Mouse (Mus musculus): ENCODE measurements around the gene Zfpm1. TPM values are rescaled to one million over a fixed set of nuclear protein-coding genes. Genes with fewer than 3 reads are reported as not detected.

Gene Zfpm1
- polyA plus RNA-seq, 1 experiment from 2014 or later, result 7.7 TPM

DNA sequence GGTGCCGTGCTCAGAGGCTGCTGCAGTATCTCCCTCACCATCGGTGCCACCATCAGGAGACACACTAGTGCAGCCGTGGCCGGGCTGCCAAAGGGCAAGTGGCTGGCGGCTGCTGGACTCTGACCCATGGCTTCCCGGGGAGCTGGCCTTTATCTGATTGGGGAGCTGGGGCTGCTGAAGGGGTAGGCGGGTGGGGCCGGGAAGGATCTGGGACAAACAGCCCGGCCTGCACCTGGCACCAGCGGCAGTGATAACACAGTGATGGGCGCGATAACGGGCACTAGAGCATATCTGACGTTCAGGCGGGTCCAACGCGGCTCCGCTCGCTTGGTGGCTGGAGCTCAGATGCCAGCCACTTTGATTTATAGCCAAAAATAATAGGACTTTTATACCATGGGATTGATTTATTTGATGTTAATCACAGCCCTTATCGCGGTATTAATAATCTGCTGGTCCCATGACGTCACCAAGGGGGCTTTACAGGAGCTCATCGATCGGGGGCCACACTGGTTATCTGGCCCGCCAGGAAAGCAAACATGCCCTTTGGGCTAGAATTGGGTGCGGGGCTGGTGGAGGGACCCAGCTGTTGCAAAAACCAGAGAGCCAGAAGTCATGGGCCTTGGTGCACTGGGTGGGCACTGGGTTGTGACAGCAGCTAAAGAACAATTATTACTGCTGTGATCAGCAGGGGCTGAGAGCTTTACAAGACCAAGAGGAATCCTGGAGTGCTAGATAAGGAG lies 24.9 kb downstream of the Zfpm1 start:
- Histone ChIP-seq H3K9me3 (ENCODE audit: control insufficient read depth) (no peaks in the 10 kb centered on the region), H3K4me3 (ENCODE audit: low read depth, low read length) (no peak overlapping the region), H3K4me1 (replicated peaks; ENCODE audit: control insufficient read depth, insufficient read depth, low read length) (peaks cover 14% of the 10 kb centered on the region; the same call in 1 of the 2 replicates), H3K9ac (ENCODE audit: low read depth, low read length) (0 out of 2 replicates have a peak overlapping the region, but pooled peaks have one; percentile 17), H3K27me3 (replicated peaks; ENCODE audit: control insufficient read depth, insufficient read depth, low read length) (no peaks in the 10 kb centered on the region), H3K36me3 (ENCODE audit: control insufficient read depth, insufficient read depth) (peaks cover 22% of the 10 kb centered on the region; the same call in 1 of the 2 replicates), H3K27ac (ENCODE audit: low read depth, low read length) (peak overlapping the region; percentile 84), H3K4me2 (replicated peaks; ENCODE audit: low read depth) (peak overlapping the region; percentile 37; the same call in 1 of the 2 replicates)
- TF ChIP-seq CTCF (IDR thresholded peaks at IDR 0.05; ENCODE audit: low read depth), result no peak
- WGBS, result 42% methylated on average over 26 of the region's 26 CpGs
- ATAC-seq, result peak; percentile 76

DNA sequence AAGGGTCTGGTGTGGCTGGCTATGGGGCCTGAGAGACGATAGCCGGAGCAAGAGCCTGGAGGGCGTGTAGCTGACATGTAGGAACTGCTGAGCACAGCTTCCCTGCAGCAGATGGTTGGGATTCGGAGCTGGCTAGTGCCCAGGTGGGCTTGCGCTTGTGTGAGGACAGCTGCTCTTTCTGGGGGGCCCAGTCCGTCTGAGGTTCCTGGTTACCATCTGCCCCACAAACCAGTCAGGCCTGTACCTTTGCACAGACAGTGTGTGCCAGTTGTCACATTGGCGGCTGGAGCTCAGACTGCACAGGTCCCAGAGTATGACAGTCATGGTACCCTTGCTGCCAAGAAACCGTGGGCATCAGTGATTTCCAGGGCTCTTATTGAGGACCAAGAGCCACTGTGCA lies 25.9 kb downstream of the Zfpm1 start:
- H3K4me1 ChIP-seq (replicated peaks; ENCODE audit: control insufficient read depth, insufficient read depth, low read length), result peaks cover 11% of the 10 kb centered on the region; the same call in 1 of the 2 replicates
- H3K36me3 ChIP-seq (ENCODE audit: control insufficient read depth, insufficient read depth), result peaks cover 22% of the 10 kb centered on the region; the same call in 1 of the 2 replicates
- H3K4me3 ChIP-seq (ENCODE audit: low read depth, low read length), result no peak overlapping the region
- H3K27ac ChIP-seq (ENCODE audit: low read depth, low read length), result no peak overlapping the region
- H3K27me3 ChIP-seq (replicated peaks; ENCODE audit: control insufficient read depth, insufficient read depth, low read length), result no peaks in the 10 kb centered on the region
- no peak overlapping the region for H3K9ac ChIP-seq (ENCODE audit: low read depth, low read length)
- TF ChIP-seq CTCF (IDR thresholded peaks at IDR 0.05; ENCODE audit: low read depth), result no peak
- no peaks in the 10 kb centered on the region for H3K9me3 ChIP-seq (ENCODE audit: control insufficient read depth)
- ATAC-seq, result no peak
- 64% methylated on average over 8 of the region's 8 CpGs for WGBS
- peak overlapping the region; percentile 9; the same call in 1 of the 2 replicates for H3K4me2 ChIP-seq (replicated peaks; ENCODE audit: low read depth)

DNA sequence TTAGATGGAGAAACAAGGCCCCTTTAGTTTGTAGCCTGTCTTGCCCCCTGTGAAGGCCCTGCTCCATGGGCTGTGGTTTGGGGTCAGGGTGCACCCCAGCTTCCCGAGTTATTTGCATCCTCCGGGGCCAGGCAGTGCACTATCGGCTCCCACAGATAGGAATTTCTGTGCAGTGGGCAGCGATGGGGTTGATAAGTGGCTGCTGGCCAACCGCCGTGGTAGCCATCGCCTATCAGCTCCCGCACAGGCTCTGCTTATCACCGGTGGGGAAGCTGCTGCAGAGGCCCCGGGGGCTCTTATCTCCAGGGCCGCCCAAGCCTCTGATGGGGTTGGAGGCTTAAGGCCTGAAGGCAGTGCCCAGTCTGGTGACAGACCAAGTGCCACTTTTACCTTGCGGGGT lies 27.3 kb downstream of the Zfpm1 start:
- no peak overlapping the region for H3K4me3 ChIP-seq (ENCODE audit: low read depth, low read length)
- no peak for ATAC-seq
- 46% methylated on average over 12 of the region's 12 CpGs for WGBS
- H3K9ac ChIP-seq (ENCODE audit: low read depth, low read length), result no peak overlapping the region
- no peak for TF ChIP-seq CTCF (IDR thresholded peaks at IDR 0.05; ENCODE audit: low read depth)
- no peak overlapping the region for H3K4me2 ChIP-seq (replicated peaks; ENCODE audit: low read depth)
- peaks cover 11% of the 10 kb centered on the region; the same call in 1 of the 2 replicates for H3K4me1 ChIP-seq (replicated peaks; ENCODE audit: control insufficient read depth, insufficient read depth, low read length)
- peaks cover 22% of the 10 kb centered on the region; the same call in 1 of the 2 replicates for H3K36me3 ChIP-seq (ENCODE audit: control insufficient read depth, insufficient read depth)
- H3K27ac ChIP-seq (ENCODE audit: low read depth, low read length), result no peak overlapping the region
- no peaks in the 10 kb centered on the region for H3K27me3 ChIP-seq (replicated peaks; ENCODE audit: control insufficient read depth, insufficient read depth, low read length)
- no peaks in the 10 kb centered on the region for H3K9me3 ChIP-seq (ENCODE audit: control insufficient read depth)

DNA sequence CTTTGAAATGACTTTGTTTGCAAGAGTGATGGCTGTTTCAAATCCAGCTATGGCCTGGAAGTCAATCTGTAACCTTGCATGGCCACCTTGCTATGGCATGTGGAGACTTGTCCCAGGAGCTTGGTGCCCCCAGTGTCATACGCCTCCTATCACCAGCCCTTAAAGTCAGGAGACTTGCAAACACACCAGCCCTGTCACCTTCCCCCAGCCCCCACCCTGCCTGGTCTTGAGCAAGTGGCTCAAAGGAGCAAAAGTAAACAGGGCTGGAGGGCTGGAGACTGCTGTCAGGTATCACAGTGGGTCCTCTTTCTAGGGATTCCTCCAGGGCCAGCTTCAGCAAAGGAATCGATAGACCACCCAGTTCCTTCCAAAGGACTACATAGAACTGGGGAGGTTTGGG lies 29.2 kb downstream of the Zfpm1 start:
- H3K27ac ChIP-seq (ENCODE audit: low read depth, low read length), result no peak overlapping the region
- no peak overlapping the region for H3K9ac ChIP-seq (ENCODE audit: low read depth, low read length)
- whole genome bisulfite sequencing, result 42% methylated on average over 2 of the region's 2 CpGs
- no peaks in the 10 kb centered on the region for H3K27me3 ChIP-seq (replicated peaks; ENCODE audit: control insufficient read depth, insufficient read depth, low read length)
- H3K4me3 ChIP-seq (ENCODE audit: low read depth, low read length), result no peak overlapping the region
- H3K9me3 ChIP-seq (ENCODE audit: control insufficient read depth), result no peaks in the 10 kb centered on the region
- H3K36me3 ChIP-seq (ENCODE audit: control insufficient read depth, insufficient read depth), result peaks cover 25% of the 10 kb centered on the region; the same call in 1 of the 2 replicates
- no peak overlapping the region for H3K4me2 ChIP-seq (replicated peaks; ENCODE audit: low read depth)
- H3K4me1 ChIP-seq (replicated peaks; ENCODE audit: control insufficient read depth, insufficient read depth, low read length), result peaks cover 11% of the 10 kb centered on the region
- no peak for TF ChIP-seq CTCF (IDR thresholded peaks at IDR 0.05; ENCODE audit: low read depth)
- ATAC-seq, result no peak

DNA sequence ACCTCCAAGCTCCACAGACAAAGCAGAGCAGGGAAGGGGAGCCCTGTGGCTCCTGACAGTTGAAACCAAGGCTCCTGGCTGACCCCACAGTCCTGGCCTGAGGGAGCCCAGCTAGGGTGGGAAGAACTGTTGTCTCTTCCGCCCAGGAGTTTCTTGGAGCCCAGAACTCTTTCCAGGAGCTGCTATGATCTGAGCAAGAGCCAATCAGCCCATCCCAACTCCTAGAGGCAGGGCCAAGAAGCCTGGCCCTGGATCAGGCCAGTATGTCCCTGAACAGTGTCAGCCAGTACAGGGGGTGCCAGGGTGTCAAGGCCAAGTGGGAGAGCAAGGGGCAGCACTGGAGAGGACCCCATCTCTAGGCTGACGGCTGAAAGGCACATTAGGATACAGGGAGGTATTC lies 30.6 kb downstream of the Zfpm1 start:
- Histone ChIP-seq H3K4me1 (replicated peaks; ENCODE audit: control insufficient read depth, insufficient read depth, low read length) (peaks cover 16% of the 10 kb centered on the region), H3K27ac (ENCODE audit: low read depth, low read length) (no peak overlapping the region), H3K9ac (ENCODE audit: low read depth, low read length) (no peak overlapping the region)

DNA sequence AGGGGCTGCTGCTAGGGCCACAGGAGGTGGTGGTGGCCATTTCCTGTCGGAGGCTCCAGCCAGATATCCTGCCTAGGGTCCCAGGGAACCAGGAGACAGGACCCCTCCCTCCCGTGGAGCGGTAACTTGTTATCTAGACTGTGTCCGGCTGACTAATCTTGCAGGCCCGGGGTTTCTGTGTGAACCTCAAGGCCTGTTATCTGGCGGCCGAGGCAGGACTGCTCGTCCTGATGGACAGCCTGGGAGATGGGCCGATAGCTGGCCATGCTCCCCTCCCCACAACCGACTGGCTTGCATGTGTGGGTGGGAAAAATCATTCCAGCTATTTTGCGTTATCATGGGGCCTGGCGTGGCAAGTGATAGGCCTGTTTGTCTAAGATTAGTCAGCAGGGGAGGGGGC lies 31.4 kb downstream of the Zfpm1 start:
- H3K36me3 ChIP-seq (ENCODE audit: control insufficient read depth, insufficient read depth), result peaks cover 11% of the 10 kb centered on the region; the same call in 1 of the 2 replicates
- H3K9me3 ChIP-seq (ENCODE audit: control insufficient read depth), result no peaks in the 10 kb centered on the region
- ATAC-seq, result no peak
- H3K27me3 ChIP-seq (replicated peaks; ENCODE audit: control insufficient read depth, insufficient read depth, low read length), result no peaks in the 10 kb centered on the region
- no peak overlapping the region for H3K4me3 ChIP-seq (ENCODE audit: low read depth, low read length)
- H3K4me2 ChIP-seq (replicated peaks; ENCODE audit: low read depth), result no peak overlapping the region
- no peak overlapping the region for H3K9ac ChIP-seq (ENCODE audit: low read depth, low read length)
- 29% methylated on average over 12 of the region's 12 CpGs for WGBS
- H3K4me1 ChIP-seq (replicated peaks; ENCODE audit: control insufficient read depth, insufficient read depth, low read length), result peaks cover 21% of the 10 kb centered on the region
- no peak for TF ChIP-seq CTCF (IDR thresholded peaks at IDR 0.05; ENCODE audit: low read depth)
- no peak overlapping the region for H3K27ac ChIP-seq (ENCODE audit: low read depth, low read length)

More for the DNA sequence above, 30.6 kb downstream of the Zfpm1 start:
- WGBS, result 82% methylated on average over 2 of the region's 2 CpGs
- no peaks in the 10 kb centered on the region for H3K27me3 ChIP-seq (replicated peaks; ENCODE audit: control insufficient read depth, insufficient read depth, low read length)
- no peak overlapping the region for H3K4me2 ChIP-seq (replicated peaks; ENCODE audit: low read depth)
- H3K4me3 ChIP-seq (ENCODE audit: low read depth, low read length), result no peak overlapping the region
- no peak for ATAC-seq
- peaks cover 18% of the 10 kb centered on the region; the same call in 1 of the 2 replicates for H3K36me3 ChIP-seq (ENCODE audit: control insufficient read depth, insufficient read depth)
- H3K9me3 ChIP-seq (ENCODE audit: control insufficient read depth), result no peaks in the 10 kb centered on the region
- no peak for TF ChIP-seq CTCF (IDR thresholded peaks at IDR 0.05; ENCODE audit: low read depth)
